Mouse (Mus musculus): ENCODE data around the gene Htatip2. TPM values are rescaled to one million over a fixed set of nuclear protein-coding genes. Genes with fewer than 3 reads are reported as not detected.

Gene Htatip2
- 10 to 100 TPM; 32.6 to 34.4 TPM for total RNA-seq (2021)
- long read RNA-seq, experiment 1, transcript Htatip2-202 (6 exons, 1,338 nt) = major isoform, 12 of 25 reads
- long read RNA-seq, experiment 1, partial matches to known transcripts = 6 of 25 reads
- long read RNA-seq, experiment 1, other reads (novel, unspliced or antisense) = 7 of 25 reads
- long read RNA-seq, experiment 2, transcript Htatip2-202 (6 exons, 1,338 nt) = major isoform, 40 of 127 reads
- long read RNA-seq, experiment 2, transcript Htatip2-201 (6 exons, 1,418 nt) = minor isoform, 6 of 127 reads
- long read RNA-seq, experiment 2, partial matches to known transcripts = 31 of 127 reads
- long read RNA-seq, experiment 2, other reads (novel, unspliced or antisense) = 50 of 127 reads

GRCm38 (mm10) chr7:49758934-49759571, at the start of gene Htatip2:
Gene Htatip2 (plus strand): TSS chr7:49759115.
- peak; percentile 67 to 68 for DNase-seq (ENCODE audit: low spot score in 2 of 2)

- no peak for DNase-seq (ENCODE audit: low spot score in 2 of 2)
These were observed 49.4 kb upstream of the Htatip2 start for GRCm38 (mm10) chr7:49709381-49710021.

DNA sequence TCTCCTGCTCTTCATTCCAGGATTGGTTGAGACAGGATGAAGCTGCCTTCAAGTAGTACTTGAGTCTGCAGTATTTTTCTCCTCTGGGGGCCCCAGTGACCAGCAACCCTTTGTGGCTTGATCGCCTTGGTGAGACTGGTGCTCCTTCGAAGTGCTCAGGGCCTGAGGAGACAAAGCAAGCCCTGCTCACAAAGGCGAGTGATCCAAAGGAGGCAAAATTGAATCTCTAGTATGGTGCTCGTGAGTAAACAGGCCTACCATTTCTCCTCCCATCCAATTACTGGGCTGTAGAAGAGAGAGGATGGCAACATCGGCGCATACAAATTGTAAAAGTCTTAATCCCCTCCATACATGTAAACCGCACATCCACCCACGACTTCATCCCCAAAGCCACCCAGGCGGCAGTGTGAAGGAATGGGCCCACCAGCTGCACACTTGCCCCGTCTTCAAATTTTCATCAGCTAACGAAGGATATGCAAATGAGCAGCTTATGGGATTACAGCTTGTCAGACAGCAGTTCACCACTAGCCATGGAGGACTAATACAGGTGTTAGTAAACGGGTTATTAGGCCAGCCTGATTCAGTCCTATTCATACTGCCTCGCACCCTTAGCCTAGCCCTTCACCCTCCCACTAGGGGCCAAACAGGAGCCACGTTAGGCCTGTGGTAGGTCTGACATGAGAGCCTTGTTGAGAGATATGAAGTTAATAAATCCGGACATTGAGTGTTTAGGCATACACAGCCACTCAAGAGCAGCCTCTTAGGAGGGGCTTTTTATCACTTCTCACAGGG, 40.8 kb upstream of the Htatip2 start:
- DNase-seq (ENCODE audit: low spot score in 2 of 2) = no peak

GRCm38 (mm10) chr7:49734342-49734741, 24.6 kb upstream of the Htatip2 start:
- DNase-seq (ENCODE audit: low spot score in 2 of 2) = no peak

DNA sequence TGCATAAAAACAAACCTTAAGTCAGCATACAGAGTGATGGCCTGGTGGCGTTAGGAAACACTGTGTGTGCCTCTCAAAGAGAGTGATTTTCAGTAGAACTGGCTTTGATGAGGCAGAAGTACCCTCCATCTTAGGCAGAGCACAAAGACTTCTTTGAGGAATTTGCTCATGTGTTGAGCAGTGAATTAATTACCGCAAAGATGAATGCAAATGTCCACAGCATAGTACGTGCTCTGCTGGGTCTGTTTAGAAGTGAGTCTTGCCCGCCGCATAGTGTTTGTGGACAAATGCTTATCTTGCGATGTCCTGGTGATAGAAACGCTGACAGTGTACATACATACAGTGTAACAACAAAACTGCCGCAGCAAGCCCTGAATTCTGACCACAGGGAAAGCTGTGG, 19.5 kb upstream of the Htatip2 start:
- no peak for DNase-seq (ENCODE audit: low spot score in 2 of 2)

- DNase-seq (ENCODE audit: low spot score in 2 of 2) = no peak
These were observed 17.4 kb upstream of the Htatip2 start for GRCm38 (mm10) chr7:49741474-49741873.

DNA sequence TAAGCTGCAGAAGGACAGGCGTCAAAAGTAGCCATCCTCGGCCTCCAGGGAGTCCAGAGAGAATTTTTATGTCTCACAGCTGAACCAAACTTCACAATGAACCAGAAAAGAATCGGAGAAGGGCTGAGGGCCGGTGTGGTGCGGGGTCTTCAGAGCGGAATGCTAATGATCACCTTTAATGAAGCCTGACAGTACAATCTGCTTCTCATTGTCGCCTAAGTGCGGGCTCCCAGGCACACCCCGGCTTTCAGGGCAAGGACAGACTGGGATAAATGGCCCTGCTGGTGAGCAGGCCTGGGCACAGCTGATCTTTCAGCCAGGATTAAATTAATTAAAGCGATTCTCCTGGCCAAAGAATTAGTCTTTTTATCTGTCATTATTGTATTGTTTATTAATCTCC, 17.0 kb upstream of the Htatip2 start:
- no peak for DNase-seq (ENCODE audit: low spot score in 2 of 2)

- no peak for DNase-seq (ENCODE audit: low spot score in 2 of 2)
These were observed 7.8 kb upstream of the Htatip2 start for GRCm38 (mm10) chr7:49751148-49751547.

GRCm38 (mm10) chr7:49752730-49753506, 6.0 kb upstream of the Htatip2 start:
- DNase-seq (ENCODE audit: low spot score in 2 of 2) = peak in 1 of 2 experiments; percentile 39

- peak; percentile 53 to 58 for DNase-seq (ENCODE audit: low spot score in 2 of 2)
These were observed 4.1 kb upstream of the Htatip2 start for GRCm38 (mm10) chr7:49754767-49755166.

DNA sequence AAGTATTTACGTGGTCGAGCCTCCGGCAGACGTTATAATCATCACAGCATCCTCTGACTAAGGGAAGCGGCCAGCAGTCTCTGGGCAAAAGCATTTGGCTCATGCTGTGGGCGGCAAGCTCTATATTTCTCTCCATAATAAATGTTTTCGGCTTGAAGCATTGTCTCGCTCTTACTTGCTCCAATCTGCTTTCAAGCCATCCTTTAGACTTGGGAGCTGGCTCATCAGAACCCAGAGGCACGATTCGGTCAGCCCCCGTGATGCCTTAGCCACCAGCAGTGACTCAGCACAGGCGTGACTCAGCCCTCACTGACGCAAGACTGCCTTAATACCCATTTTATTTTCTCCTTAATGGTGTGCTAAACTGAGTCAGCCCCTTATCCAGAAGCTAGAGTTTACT, 3.7 kb downstream of the Htatip2 start:
- DNase-seq (ENCODE audit: low spot score in 2 of 2) = peak; percentile 53 to 67

- no peak for DNase-seq (ENCODE audit: low spot score in 2 of 2)
These were observed 5.2 kb downstream of the Htatip2 start for GRCm38 (mm10) chr7:49764011-49764716.

GRCm38 (mm10) chr7:49766166-49766565, 7.3 kb downstream of the Htatip2 start:
- no peak for DNase-seq (ENCODE audit: low spot score in 2 of 2)

DNA sequence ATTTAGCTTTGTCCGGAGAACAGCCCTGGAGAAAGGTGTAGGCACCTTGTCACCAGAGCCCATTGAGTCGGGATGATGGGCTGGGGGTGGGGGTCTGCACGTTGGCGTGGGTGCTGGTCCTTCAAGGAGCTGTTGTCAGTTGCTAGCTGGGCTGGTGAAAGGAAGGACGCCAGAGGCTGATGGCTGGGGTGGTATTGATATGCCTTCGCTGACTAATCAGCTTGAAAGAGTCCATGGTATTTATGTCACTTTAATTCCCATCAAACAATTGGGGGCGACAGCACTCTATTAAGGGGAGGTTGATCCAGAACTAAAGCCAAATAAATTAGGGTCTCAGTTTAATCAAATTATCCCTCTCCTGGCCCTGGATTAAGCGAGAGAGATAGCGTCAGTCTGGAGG, 9.6 kb downstream of the Htatip2 start:
- DNase-seq (ENCODE audit: low spot score in 2 of 2) = no peak

- no peak for DNase-seq (ENCODE audit: low spot score in 2 of 2)
These were observed 15.5 kb downstream of the Htatip2 start for GRCm38 (mm10) chr7:49774396-49774795.

DNA sequence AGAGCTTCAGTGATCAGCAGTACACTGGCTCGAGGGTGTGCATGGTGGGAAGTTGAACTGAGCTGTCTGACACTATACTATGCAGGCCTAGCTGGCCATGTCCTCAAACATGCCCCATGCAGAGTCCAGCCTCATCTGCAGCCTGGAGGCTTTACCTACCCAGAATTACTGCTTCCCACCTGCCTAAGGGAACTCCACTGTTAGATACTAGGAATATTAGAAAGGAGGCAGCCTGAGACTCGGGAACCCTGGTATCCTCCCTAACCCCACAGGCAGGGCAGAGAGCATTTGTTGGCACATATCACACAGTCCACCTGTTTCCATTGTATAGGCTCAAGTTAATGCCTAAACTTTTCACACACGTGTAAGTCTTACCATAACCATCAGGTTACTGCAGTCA, 18.7 kb downstream of the Htatip2 start:
- DNase-seq (ENCODE audit: low spot score in 2 of 2) = no peak

DNA sequence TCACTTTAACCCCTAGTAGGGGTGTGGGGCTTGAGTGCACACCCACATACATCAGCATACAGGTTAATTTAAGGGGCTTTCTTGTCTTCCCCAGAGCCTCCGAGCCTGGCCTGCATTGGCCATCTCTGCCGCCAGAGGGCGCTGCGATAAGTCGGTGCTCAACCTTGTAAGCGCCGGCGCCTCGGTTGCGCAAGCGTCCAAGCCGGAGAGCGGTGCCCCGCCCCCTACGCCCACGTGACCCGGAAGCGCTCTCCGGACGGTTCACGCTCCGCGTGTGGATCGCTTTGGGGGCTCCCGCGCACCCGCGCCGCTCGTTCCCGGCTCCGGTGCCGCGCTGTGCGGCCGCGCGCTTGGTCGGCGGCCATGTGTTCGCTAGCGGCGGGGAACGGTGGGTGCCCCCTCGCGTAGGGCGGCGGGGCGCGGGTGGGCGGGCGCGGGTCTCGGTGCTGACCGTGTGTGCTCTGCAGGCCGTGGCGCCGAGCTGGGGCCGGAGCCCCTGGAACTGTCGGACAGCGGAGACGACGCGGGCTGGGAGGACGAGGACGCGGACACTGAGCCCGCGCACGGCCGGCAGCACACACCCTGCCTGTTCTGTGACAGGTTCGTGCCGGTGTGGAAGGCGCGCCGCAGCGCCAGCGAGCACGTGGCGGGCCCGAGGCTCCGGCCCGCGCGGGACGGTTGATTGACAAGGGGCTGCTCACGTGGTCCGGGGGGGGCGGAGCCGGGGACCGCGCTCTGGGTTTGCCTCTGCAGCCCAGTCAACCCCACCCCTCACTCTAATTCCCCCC, 19.4 kb downstream of the Htatip2 start, which contains the start of gene Prmt3:
TSS of gene Prmt3 (plus strand) at position 233 of the 788 bp plus-strand sequence.
- peak; percentile 99 for DNase-seq (ENCODE audit: low spot score in 2 of 2)

- DNase-seq (ENCODE audit: low spot score in 2 of 2) = no peak
These were observed 20.1 kb downstream of the Htatip2 start for GRCm38 (mm10) chr7:49778904-49779615.
